Mouse (Mus musculus) lung, postnatal 4 days (tissue): ENCODE results near the gene Atp6ap1.

Experiments used
- DNase-seq, 2 experiments: peaks; one replicate each; pipeline ENCODE4 v3.0.0; 2021

Gene Atp6ap1

DNA sequence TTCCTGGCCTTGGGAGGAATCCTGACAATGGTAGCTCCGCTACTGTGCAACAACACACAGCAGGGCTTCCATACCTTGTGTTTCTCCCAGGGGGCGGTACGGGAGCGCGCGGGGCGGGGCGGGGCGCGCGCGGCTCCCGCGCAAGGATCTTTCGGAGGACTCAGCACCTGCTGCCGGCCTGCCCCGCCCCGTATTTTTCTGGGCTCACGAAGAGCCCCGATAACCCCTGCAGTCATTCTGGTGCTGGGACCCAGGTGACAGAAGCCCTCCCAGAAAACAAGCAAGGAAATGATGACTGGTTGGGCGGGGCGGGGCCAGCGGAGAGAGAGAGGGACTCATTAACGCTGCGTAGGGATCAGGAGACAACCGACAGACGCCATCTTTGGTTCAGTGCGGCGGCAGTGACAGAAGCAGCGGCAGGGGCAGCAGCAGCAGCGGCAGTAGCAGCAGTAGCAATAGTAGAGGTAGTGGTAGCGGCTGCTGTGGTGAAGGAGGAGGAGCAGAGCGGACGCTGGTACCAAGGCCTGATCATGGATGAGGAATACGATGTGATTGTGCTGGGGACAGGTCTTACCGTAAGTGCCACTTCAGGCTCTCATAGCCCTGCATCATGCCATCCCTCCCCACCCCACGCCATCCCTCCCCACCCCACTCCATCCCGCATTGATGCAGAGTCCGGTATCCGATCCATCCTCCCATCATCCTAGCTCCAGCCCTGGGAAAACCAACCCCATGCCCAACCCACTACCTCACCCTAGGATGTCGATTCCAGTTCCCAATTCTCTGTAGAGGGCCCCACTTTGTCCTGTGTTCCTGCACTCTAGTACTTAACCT lies 8.2 kb downstream of the Atp6ap1 start, which contains the start of gene Gdi1:
Gene Gdi1, plus strand, starts transcription at position 132 of the 834 bp plus-strand sequence.
- peak; percentile 81 to 84 for DNase-seq

- peak; percentile 89 to 93 for DNase-seq
These were observed 15.9 kb downstream of the Atp6ap1 start, which contains the start of gene Fam50a for GRCm38 (mm10) chrX:74312540-74313464. Gene Fam50a (plus strand): TSS chrX:74313033.

DNA sequence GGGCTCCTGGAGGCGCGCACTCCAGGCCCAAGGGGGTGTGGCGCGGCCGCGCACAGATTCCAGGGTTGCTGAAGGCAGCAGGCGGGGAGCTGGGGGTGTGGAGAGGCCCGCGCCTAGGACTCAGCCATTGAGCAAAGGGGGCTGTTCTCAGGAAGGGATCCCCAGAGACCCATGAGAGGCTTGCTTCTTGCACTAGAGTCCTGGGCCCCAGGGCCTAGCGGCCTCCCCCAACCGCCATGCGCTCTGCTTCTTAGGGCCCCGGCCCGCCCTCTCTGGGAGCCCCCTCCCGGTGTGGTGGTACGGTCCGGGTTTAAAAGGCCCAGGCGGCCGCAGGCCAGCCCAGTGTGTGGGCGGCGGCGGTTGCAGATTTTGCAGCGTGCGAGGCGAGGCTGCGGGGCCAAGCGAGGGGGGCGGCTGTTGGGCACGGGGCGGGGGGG lies 31.8 kb downstream of the Atp6ap1 start, which contains the start of gene Plxna3:
Gene Plxna3, plus strand, starts transcription at position 342 of the 437 bp plus-strand sequence.
- DNase-seq, result peak; percentile 78 to 81

- DNase-seq, result no peak
These were observed 32.3 kb downstream of the Atp6ap1 start for GRCm38 (mm10) chrX:74329215-74329671.

- no peak for DNase-seq
These were observed 33.5 kb downstream of the Atp6ap1 start for GRCm38 (mm10) chrX:74330166-74330930.

DNA sequence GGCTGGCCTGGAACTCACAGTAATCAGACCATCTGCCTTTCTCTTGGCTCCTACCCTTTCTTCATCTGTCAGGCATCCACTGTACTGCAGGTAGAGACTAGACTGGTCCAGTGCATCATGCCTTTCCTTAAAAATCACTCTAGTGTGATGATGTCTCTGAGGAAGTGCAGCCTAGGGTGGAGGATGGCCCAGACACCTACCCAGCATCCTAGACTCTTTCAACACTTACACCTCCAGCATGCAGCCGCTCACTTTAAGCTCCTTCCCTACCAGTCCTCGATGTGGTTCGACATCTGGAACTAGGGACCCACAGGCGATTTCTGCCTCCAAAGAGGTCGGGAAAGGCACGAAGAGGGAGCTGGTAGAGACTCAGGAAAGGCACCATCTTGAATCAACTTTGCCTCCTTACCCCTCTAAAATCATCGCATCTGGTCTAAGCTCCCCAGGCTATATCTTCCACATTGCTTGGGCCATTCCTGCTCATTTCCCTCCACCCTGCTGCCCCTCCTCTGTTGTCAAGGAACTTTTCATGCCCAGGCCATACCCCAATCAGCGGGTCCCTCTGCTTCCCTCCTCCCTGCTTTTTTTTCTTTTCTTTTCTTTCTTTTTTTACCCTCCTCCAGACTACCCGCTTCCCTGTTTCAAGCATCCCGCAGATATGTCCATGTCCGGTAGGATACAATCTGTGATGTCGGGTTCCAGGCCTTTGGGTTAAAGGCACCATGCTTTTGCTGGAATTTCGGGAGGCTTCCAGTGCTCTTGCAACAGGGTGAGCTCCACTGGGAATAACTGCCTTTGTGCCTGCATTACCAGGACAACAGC lies 56.0 kb downstream of the Atp6ap1 start:
- no peak for DNase-seq

GRCm38 (mm10) chrX:74353467-74353770 lies 56.5 kb downstream of the Atp6ap1 start, which contains the start of gene Lage3:
Gene Lage3 (minus strand): TSS chrX:74353618.
- DNase-seq, result peak; percentile 86 to 89
